ENCODE assay signal across 7 mouse cellular contexts in the genomic region with DNA sequence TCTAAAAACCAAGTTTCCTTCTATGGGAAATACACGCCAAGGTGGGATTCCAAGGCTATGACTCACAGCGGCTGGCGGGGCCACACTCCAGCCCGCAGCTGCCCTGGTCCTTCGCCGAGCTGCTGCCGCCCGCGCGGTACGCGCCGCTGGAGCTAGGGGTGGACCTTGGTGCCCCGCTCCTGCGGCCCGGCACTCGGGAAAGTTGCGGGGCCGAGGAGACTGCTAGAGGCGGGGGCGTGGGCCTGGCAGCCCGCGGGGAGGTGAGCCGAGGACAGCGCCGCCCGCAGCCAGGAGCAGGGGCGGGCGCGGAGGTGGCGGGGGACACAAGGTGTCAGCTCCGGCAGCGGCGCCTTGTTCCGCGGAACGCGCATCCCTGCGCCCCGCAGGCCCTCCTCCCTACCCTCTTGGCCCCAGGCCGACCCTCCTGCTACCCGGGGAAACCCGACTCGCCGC. TPM values are rescaled to one million over a fixed set of nuclear protein-coding genes. Genes with fewer than 3 reads are reported as not detected.
A peak's percentile ranks its signal among the peaks of the same experiment; 100 is the strongest.
DNase-seq lines count a peak whose midpoint lies in the region; ATAC-seq lines count a peak whose summit lies in the region.

No protein-coding gene starts in this region.

- 0% methylated on average over 44 of the region's 45 CpGs for WGBS in hindbrain, embryonic 13.5 days
- whole genome bisulfite sequencing in limb, embryonic 10.5 days: under 1% methylated on average over 40 of the region's 45 CpGs
- under 1% methylated on average over 45 of the region's 45 CpGs for WGBS in midbrain, embryonic 15.5 days

- peaks cover 16% of the 10 kb centered on the region for H3K27me3 ChIP-seq in hindbrain, embryonic 13.5 days
- H3K27me3 ChIP-seq in limb, embryonic 10.5 days (ENCODE audit: low read depth, poor library complexity, severe bottlenecking): 0 out of 2 replicates have a peak, but pooled peaks cover 10% of the 10 kb centered on the region
- no peaks in the 10 kb centered on the region for H3K27me3 ChIP-seq in midbrain, embryonic 15.5 days (replicated peaks)

- H3K4me2 ChIP-seq in hindbrain, embryonic 13.5 days: peak overlapping the region; percentile 82
- H3K4me2 ChIP-seq in midbrain, embryonic 15.5 days: peak overlapping the region; percentile 89

- H3K4me3 ChIP-seq in hindbrain, embryonic 13.5 days: peak overlapping the region; percentile 83
- peak overlapping the region; percentile 84 for H3K4me3 ChIP-seq in limb, embryonic 10.5 days
- H3K4me3 ChIP-seq in midbrain, embryonic 15.5 days: peak overlapping the region; percentile 78

- DNase-seq in adrenal gland, adult 18-20 months (ENCODE audit: low spot score in 2 of 2): peak; percentile 43 to 58
- peak; percentile 42 for DNase-seq in cerebellum, adult 9-10 months
- peak; percentile 59 for DNase-seq in gastrocnemius, adult 18-20 months (ENCODE audit: low spot score)
- DNase-seq in limb, embryonic 10.5 days (ENCODE audit: low spot score): peak; percentile 71
- DNase-seq in testis, postnatal 14 days (ENCODE audit: low spot score): peak; percentile 59

- peak overlapping the region; percentile 96 for H3K9ac ChIP-seq in hindbrain, embryonic 13.5 days
- H3K9ac ChIP-seq in midbrain, embryonic 15.5 days: peak overlapping the region; percentile 97

- H3K9me3 ChIP-seq in hindbrain, embryonic 13.5 days: no peaks in the 10 kb centered on the region
- H3K9me3 ChIP-seq in limb, embryonic 10.5 days (replicated peaks): no peaks in the 10 kb centered on the region
- no peaks in the 10 kb centered on the region for H3K9me3 ChIP-seq in midbrain, embryonic 15.5 days

- peaks cover 52% of the 10 kb centered on the region for H3K4me1 ChIP-seq in hindbrain, embryonic 13.5 days (replicated peaks)
- H3K4me1 ChIP-seq in limb, embryonic 10.5 days: peaks cover 57% of the 10 kb centered on the region
- H3K4me1 ChIP-seq in midbrain, embryonic 15.5 days: peaks cover 50% of the 10 kb centered on the region

- peaks cover under 1% of the 10 kb centered on the region; the same call in 1 of the 2 replicates for H3K36me3 ChIP-seq in hindbrain, embryonic 13.5 days
- H3K36me3 ChIP-seq in limb, embryonic 10.5 days: peaks cover 33% of the 10 kb centered on the region
- no peaks in the 10 kb centered on the region for H3K36me3 ChIP-seq in midbrain, embryonic 15.5 days (replicated peaks)

- ATAC-seq in hindbrain, embryonic 13.5 days (ENCODE audit: low FRiP score): peak; percentile 34
- peak; percentile 51 for ATAC-seq in midbrain, embryonic 15.5 days (replicated peaks)

- H3K27ac ChIP-seq in hindbrain, embryonic 13.5 days: peak overlapping the region; percentile 98
- H3K27ac ChIP-seq in limb, embryonic 10.5 days: peak overlapping the region; percentile 100
- peak overlapping the region; percentile 97 for H3K27ac ChIP-seq in midbrain, embryonic 15.5 days

RNA-seq across cellular contexts. Expression of a gene that starts 0.7 kb away (rescaled TPM):
- total RNA-seq in adrenal gland, adult 18-20 months (2021): 1 to 10 TPM; 3.9 to 6.2 TPM
- 1 to 10 TPM in 1 of 2 experiments, under 1 TPM in 1; 0.66 to 2.6 TPM for total RNA-seq in gastrocnemius, adult 18-20 months (2021)
- 26.0 and 27.5 TPM in 2 replicates for polyA plus RNA-seq in hindbrain, embryonic 13.5 days (2015; fragmentation: Nextera tagmentation; extraction: Ambion mirVana)
- 57.2 and 66.6 TPM in 2 replicates for polyA plus RNA-seq in limb, embryonic 10.5 days (2016; fragmentation: Nextera tagmentation; extraction: Ambion mirVana)
- 30.4 and 30.7 TPM in 2 replicates for polyA plus RNA-seq in midbrain, embryonic 15.5 days (2015; fragmentation: Nextera tagmentation; extraction: Ambion mirVana)

Comparison
In these comparisons a context has a peak if more than half of its experiments do, and no peak if none do; other contexts are left out.
1. Peak in every context shown above with its lines: DNase-seq, ATAC-seq, H3K4me3 ChIP-seq and H3K27ac ChIP-seq.